Mouse (Mus musculus) left cerebral cortex, postnatal 36 days (tissue): ENCODE results near the gene Gm7995. TPM values are rescaled to one million over a fixed set of nuclear protein-coding genes. Genes with fewer than 3 reads are reported as not detected.
"Not testable (repeated sequence)": the region's sequence is repeated elsewhere in the genome, so short reads cannot be mapped to it uniquely, and the experiment has no call there.

Experiments used
- DNase-seq, 2 experiments: peaks; one replicate each; pipeline ENCODE4 v3.0.0; 2021 to 2022; ENCODE audit warnings: low spot score in 2 of 2, mixed read lengths in 1 of 2
- intact Hi-C: fragments of 180-260 bp; cut with DNase I; formaldehyde crosslinking; loops from one replicate; pipeline ENCODE4 v1.15.1; 2025
- microRNA-seq: library from miRNA; unstranded; fragments of <30 nt; microRNA quantifications from one replicate; pipeline ENCODE4 v1.2.0, GENCODE M21; 2022
- total RNA-seq, 2 experiments: library from RNA; stranded (reverse); gene quantifications; 2 replicates each; pipeline ENCODE4 v1.2.3; 2021

Gm7995 gene
- not detected for total RNA-seq

DNA sequence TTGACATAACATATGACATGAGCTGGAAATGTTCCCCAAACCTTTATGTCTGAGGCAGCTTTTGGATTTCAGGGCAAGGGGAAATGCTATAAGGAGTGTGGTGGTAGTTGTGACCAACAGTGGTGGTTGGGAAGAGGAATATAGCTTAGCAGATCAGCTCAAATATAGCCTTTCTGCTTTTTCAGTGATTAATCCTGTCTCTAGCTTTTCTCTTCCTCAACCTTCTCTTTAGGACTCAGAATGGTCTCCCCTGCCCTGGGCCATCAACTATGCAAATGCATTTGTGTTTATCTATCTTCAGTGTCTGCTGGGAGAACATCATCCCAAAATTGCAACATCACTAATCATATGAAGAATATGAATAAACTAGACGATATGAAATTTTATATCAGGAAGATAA is at the start of gene Gm7995:
Gm7995 (plus strand) TSS at position 301 of the 400 bp plus-strand sequence.
- intact Hi-C loops, DNase-seq: not testable (repeated sequence)

DNA sequence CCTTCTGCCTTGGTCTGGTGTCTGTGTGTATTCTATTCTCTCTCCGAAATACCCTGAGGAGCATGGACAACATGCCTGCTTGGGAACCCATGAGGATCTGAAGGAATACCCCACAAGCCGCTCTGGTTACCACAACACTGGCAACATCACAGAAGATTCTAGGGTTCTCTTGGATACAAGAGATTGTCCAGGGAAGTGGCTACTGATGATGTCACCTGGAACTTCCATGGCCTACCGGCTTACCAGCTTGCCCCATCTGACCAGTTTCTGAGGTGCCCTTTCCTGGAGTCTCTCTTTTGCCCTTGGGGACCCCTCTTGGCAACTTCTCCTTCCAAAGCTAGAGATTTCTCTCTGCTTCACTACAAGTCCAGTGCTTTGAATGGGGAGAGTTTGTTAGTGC is 12.8 kb upstream of the Gm7995 start, which contains the start of gene Gm9611:
Gm9611 (minus strand) TSS at position 101 of the 400 bp plus-strand sequence.
- intact Hi-C loops, DNase-seq: not testable (repeated sequence)

Small RNA genes lying within 50 kb of the gene (microRNA-seq; reads per million reads assigned to microRNA genes)
- not detected for gene Gm25208
- not detected for gene Gm25892

Other genes starting within 250 kb of the Gm7995 start
- gene Gm7951, start 192.8 kb upstream of the Gm7995 start, total RNA-seq = not detected
- not detected for gene Gm17027, start 147.6 kb upstream of the Gm7995 start, total RNA-seq
- gene Gm3573, start 119.4 kb upstream of the Gm7995 start, total RNA-seq = 1 to 10 TPM; 1.7 to 1.8 TPM
- gene Gm17026, start 50.2 kb upstream of the Gm7995 start, total RNA-seq = not detected
- gene Gm9611, start 12.9 kb upstream of the Gm7995 start, total RNA-seq = not detected
- gene Gm8005, start 129.5 kb downstream of the Gm7995 start, total RNA-seq = not detected
- not detected for gene Gm8011, start 153.7 kb downstream of the Gm7995 start, total RNA-seq
- gene Gm8020, start 192.1 kb downstream of the Gm7995 start, total RNA-seq = not detected
- gene Gm8024, start 214.1 kb downstream of the Gm7995 start, total RNA-seq = not detected